Mouse (Mus musculus) midbrain, embryonic 14.5 days (tissue): ENCODE measurements around the gene Dnal4. TPM values are rescaled to one million over a fixed set of nuclear protein-coding genes. Genes with fewer than 3 reads are reported as not detected.

Source experiments
- ATAC-seq: fragments of 200-750 bp; cut with Nextera tagmentation; 2 replicates; pipeline ENCODE4 v1.8.0; 2017; ENCODE audit warnings: moderate number of reproducible peaks, moderate library complexity; ENCODE audit not compliant: low FRiP score, low TSS enrichment
- DNase-seq: peaks from one replicate; pipeline ENCODE4 v3.0.0-alpha.2; 2015
- H3K27ac ChIP-seq: fragments of 300-500 bp; sonication (generic); replicated peaks from 2 replicates; pipeline ENCODE4 v1.5.1; 2014; ENCODE audit warnings: mild to moderate bottlenecking, low read depth, low read length, moderate library complexity
- H3K27me3 ChIP-seq: fragments of 300-500 bp; sonication (generic); 2 replicates; pipeline ENCODE4 v1.6.1; 2014; ENCODE audit warnings: low read length, control low read depth, mixed read lengths; ENCODE audit not compliant: control insufficient read depth, insufficient read depth
- H3K36me3 ChIP-seq: fragments of 300-500 bp; sonication (generic); 2 replicates; pipeline ENCODE4 v1.6.1; 2014; ENCODE audit warnings: low read length, control low read depth; ENCODE audit not compliant: control insufficient read depth, insufficient read depth
- H3K4me1 ChIP-seq: fragments of 300-500 bp; sonication (generic); 2 replicates; pipeline ENCODE4 v1.6.1; 2014; ENCODE audit warnings: mild to moderate bottlenecking, antibody characterized with exemption, low read length, control low read depth; ENCODE audit not compliant: control insufficient read depth, insufficient read depth
- H3K4me2 ChIP-seq: fragments of 300-500 bp; sonication (generic); 2 replicates; pipeline ENCODE4 v1.6.1; 2014; ENCODE audit warnings: mild to moderate bottlenecking, low read length, moderate library complexity
- H3K4me3 ChIP-seq: fragments of 300-500 bp; sonication (generic); replicated peaks from 2 replicates; pipeline ENCODE4 v1.5.1; 2014; ENCODE audit warnings: low read depth, low read length
- H3K9ac ChIP-seq: fragments of 300-500 bp; sonication (generic); replicated peaks from 2 replicates; pipeline ENCODE4 v1.6.1; 2014; ENCODE audit warnings: mild to moderate bottlenecking, low read length, moderate library complexity
- H3K9me3 ChIP-seq: fragments of 300-500 bp; sonication (generic); 2 replicates; pipeline ENCODE4 v1.6.1; 2016; ENCODE audit warnings: low read length, control low read depth, mixed read lengths; ENCODE audit not compliant: control insufficient read depth
- WGBS: fragments of 180-500 bp; shearing (Covaris S2); extraction: QIAGEN DNeasy Blood & Tissue Kit; methylation state at CpG from one replicate; pipeline ENCODE4 v1.1.7; 2014; 5-methylcytosine and 5-hydroxymethylcytosine counted together
- polyA plus RNA-seq: library from polyadenylated mRNA; unstranded; fragments of >200 nt; fragmentation: Nextera tagmentation; extraction: Ambion mirVana; gene quantifications from 2 replicates; pipeline ENCODE4 v1.2.1, GENCODE M21; 2014

Gene Dnal4
- polyA plus RNA-seq, result 77.8 and 83.8 TPM in 2 replicates

- Histone ChIP-seq H3K9me3 (no peaks in the 10 kb centered on the region), H3K27ac (no peak within 1 kb of the TSS), H3K9ac (no peak within 1 kb of the TSS), H3K36me3 (no peaks in the 10 kb centered on the region), H3K27me3 (no peaks in the 10 kb centered on the region), H3K4me2 (no peak within 1 kb of the TSS), H3K4me3 (no peak within 1 kb of the TSS), H3K4me1 (peaks cover 13% of the 10 kb centered on the region)
- DNase-seq (no peak), ATAC-seq (no peak)
These were observed at the start of gene Dnal4 for GRCm38 (mm10) chr15:79777749-79778148. Gene Dnal4, minus strand, starts transcription at chr15:79777849.

- H3K27me3 ChIP-seq, result no peaks in the 10 kb centered on the region
- H3K27ac ChIP-seq, result peak overlapping the region; percentile 8; the same call in 1 of the 2 replicates
- WGBS, result 91% methylated on average over 14 of the region's 14 CpGs
- H3K36me3 ChIP-seq, result peaks cover 55% of the 10 kb centered on the region
- H3K4me1 ChIP-seq, result peaks cover 62% of the 10 kb centered on the region
- H3K4me2 ChIP-seq, result peak overlapping the region; percentile 6; the same call in 1 of the 2 replicates
- peak overlapping the region; percentile 36 for H3K9ac ChIP-seq
- H3K4me3 ChIP-seq, result no peak overlapping the region
- H3K9me3 ChIP-seq, result no peaks in the 10 kb centered on the region
- no peak for ATAC-seq
- DNase-seq, result no peak
These were observed 49.6 kb upstream of the Dnal4 start for GRCm38 (mm10) chr15:79827061-79827777.

- Histone ChIP-seq H3K36me3 (peaks cover 53% of the 10 kb centered on the region), H3K4me1 (peaks cover 55% of the 10 kb centered on the region), H3K4me3 (no peak overlapping the region), H3K9ac (no peak overlapping the region), H3K27ac (0 out of 2 replicates have a peak overlapping the region, but pooled peaks have one; percentile 8), H3K4me2 (no peak overlapping the region), H3K27me3 (no peaks in the 10 kb centered on the region), H3K9me3 (no peaks in the 10 kb centered on the region)
- WGBS, result 89% methylated on average over 9 of the region's 9 CpGs
- no peak for ATAC-seq
- DNase-seq, result no peak
These were observed 48.7 kb upstream of the Dnal4 start for GRCm38 (mm10) chr15:79826221-79826935.

- Histone ChIP-seq H3K9ac (0 out of 2 replicates have a peak overlapping the region, but pooled peaks have one; percentile 6), H3K27me3 (no peaks in the 10 kb centered on the region), H3K9me3 (no peaks in the 10 kb centered on the region), H3K4me2 (no peak overlapping the region), H3K27ac (peak overlapping the region; percentile 37; the same call in 1 of the 2 replicates), H3K36me3 (peaks cover 50% of the 10 kb centered on the region), H3K4me1 (peaks cover 49% of the 10 kb centered on the region), H3K4me3 (no peak overlapping the region)
- DNase-seq (peak; percentile 67), ATAC-seq (no peak)
- 59% methylated on average over 14 of the region's 14 CpGs for WGBS
These were observed 47.6 kb upstream of the Dnal4 start for GRCm38 (mm10) chr15:79825146-79825825.

- no peak for DNase-seq
- Histone ChIP-seq H3K27me3 (no peaks in the 10 kb centered on the region), H3K4me1 (peaks cover 36% of the 10 kb centered on the region)
These were observed 46.1 kb upstream of the Dnal4 start for GRCm38 (mm10) chr15:79823588-79824280.

GRCm38 (mm10) chr15:79822265-79823199, 44.9 kb upstream of the Dnal4 start:
- H3K9me3 ChIP-seq, result no peaks in the 10 kb centered on the region
- H3K4me2 ChIP-seq, result no peak overlapping the region
- no peak overlapping the region; the same call in 1 of the 2 replicates for H3K9ac ChIP-seq
- H3K36me3 ChIP-seq, result peaks cover 29% of the 10 kb centered on the region
- ATAC-seq (no peak), DNase-seq (no peak)
- H3K4me1 ChIP-seq, result peaks cover 24% of the 10 kb centered on the region
- no peak overlapping the region for H3K4me3 ChIP-seq
- no peak overlapping the region for H3K27ac ChIP-seq
- H3K27me3 ChIP-seq, result no peaks in the 10 kb centered on the region
- 74% methylated on average over 13 of the region's 13 CpGs for WGBS

More at GRCm38 (mm10) chr15:79823588-79824280, 46.1 kb upstream of the Dnal4 start:
- Histone ChIP-seq H3K4me2 (no peak overlapping the region), H3K4me3 (no peak overlapping the region), H3K27ac (no peak overlapping the region), H3K9ac (no peak overlapping the region), H3K9me3 (no peaks in the 10 kb centered on the region), H3K36me3 (peaks cover 41% of the 10 kb centered on the region)
- WGBS, result 75% methylated on average over 19 of the region's 19 CpGs
- no peak for ATAC-seq

- peaks cover 8% of the 10 kb centered on the region for H3K36me3 ChIP-seq
- DNase-seq (no peak), ATAC-seq (no peak)
- no peaks in the 10 kb centered on the region for H3K9me3 ChIP-seq
- no peak overlapping the region for H3K4me2 ChIP-seq
- no peak overlapping the region for H3K4me3 ChIP-seq
- no peaks in the 10 kb centered on the region for H3K4me1 ChIP-seq
- H3K27me3 ChIP-seq, result no peaks in the 10 kb centered on the region
- WGBS, result 90% methylated on average over 4 of the region's 4 CpGs
- no peak overlapping the region for H3K27ac ChIP-seq
- no peak overlapping the region for H3K9ac ChIP-seq
These were observed 40.7 kb upstream of the Dnal4 start for GRCm38 (mm10) chr15:79818325-79818724.
